In genomic region chr7:16044531-16044930, GRCm38 (mm10) we compare ENCODE assay signal across 11 mouse cellular contexts. TPM values are rescaled to one million over a fixed set of nuclear protein-coding genes. Genes with fewer than 3 reads are reported as not detected.
DNase-seq lines count a peak whose midpoint lies in the region; ATAC-seq lines count a peak whose summit lies in the region.
"Had no signal": no experiment of that assay in that cellular context is flagged by ENCODE, and none has a peak within 500 bp of the region (broad histone marks: within the 10 kb centered on the region; RNA-seq: fewer than 3 reads in every experiment).

No protein-coding gene starts in this region.

- H3K27ac ChIP-seq in heart, embryonic 13.5 days (replicated peaks), result peak overlapping the region; percentile 93
- H3K27ac ChIP-seq in hindbrain, embryonic 12.5 days, result peak overlapping the region; percentile 73
- H3K27ac ChIP-seq in midbrain, embryonic 13.5 days, result peak overlapping the region; percentile 68
- H3K27ac ChIP-seq: left cerebral cortex, adult 2 months had no signal

- peak overlapping the region; percentile 87 for H3K4me2 ChIP-seq in heart, embryonic 13.5 days
- H3K4me2 ChIP-seq in hindbrain, embryonic 12.5 days (replicated peaks), result peak overlapping the region; percentile 68
- peak overlapping the region; percentile 80 for H3K4me2 ChIP-seq in midbrain, embryonic 13.5 days (replicated peaks)

- ATAC-seq in heart, embryonic 13.5 days (ENCODE audit: extremely low read depth, insufficient number of reproducible peaks, low FRiP score, low TSS enrichment), result no peak
- no peak for ATAC-seq in hindbrain, embryonic 12.5 days (ENCODE audit: low FRiP score)
- ATAC-seq in midbrain, embryonic 13.5 days, result no peak

- no peaks in the 10 kb centered on the region for H3K36me3 ChIP-seq in heart, embryonic 13.5 days
- no peaks in the 10 kb centered on the region for H3K36me3 ChIP-seq in hindbrain, embryonic 12.5 days
- no peaks in the 10 kb centered on the region for H3K36me3 ChIP-seq in midbrain, embryonic 13.5 days

- peak overlapping the region; percentile 42 for H3K9ac ChIP-seq in heart, embryonic 13.5 days
- H3K9ac ChIP-seq in hindbrain, embryonic 12.5 days, result peak overlapping the region; percentile 47
- H3K9ac ChIP-seq in midbrain, embryonic 13.5 days (replicated peaks), result peak overlapping the region; percentile 89

- peak overlapping the region; percentile 86 for H3K4me3 ChIP-seq in heart, embryonic 13.5 days
- peak overlapping the region; percentile 64; the same call in 1 of the 2 replicates for H3K4me3 ChIP-seq in hindbrain, embryonic 12.5 days
- peak overlapping the region; percentile 91 for H3K4me3 ChIP-seq in midbrain, embryonic 13.5 days (replicated peaks)
- H3K4me3 ChIP-seq: left cerebral cortex, adult 2 months had no signal

- no peaks in the 10 kb centered on the region for H3K9me3 ChIP-seq in heart, embryonic 13.5 days
- no peaks in the 10 kb centered on the region for H3K9me3 ChIP-seq in hindbrain, embryonic 12.5 days (replicated peaks)
- H3K9me3 ChIP-seq in midbrain, embryonic 13.5 days, result no peaks in the 10 kb centered on the region

- DNase-seq in heart, postnatal 25 days (ENCODE audit: low spot score), result no peak
- peak; percentile 64 for DNase-seq in embryo, embryonic 10 days (ENCODE audit: low spot score)
- no peak for DNase-seq in cerebellum, postnatal 10 days
- DNase-seq in spleen, postnatal 36 days (ENCODE audit: low spot score in 2 of 2), result no peak
- no peak for DNase-seq in layer of hippocampus, adult 11-12 months (ENCODE audit: low spot score)
- DNase-seq: spleen, adult 18-20 months had no signal

- 36% methylated on average over 5 of the region's 5 CpGs for WGBS in heart, embryonic 13.5 days
- 31% methylated on average over 5 of the region's 5 CpGs for WGBS in hindbrain, embryonic 12.5 days
- WGBS in midbrain, embryonic 13.5 days, result 35% methylated on average over 5 of the region's 5 CpGs

- H3K4me1 ChIP-seq in heart, embryonic 13.5 days, result peaks cover 55% of the 10 kb centered on the region
- peaks cover 40% of the 10 kb centered on the region for H3K4me1 ChIP-seq in hindbrain, embryonic 12.5 days
- peaks cover 48% of the 10 kb centered on the region for H3K4me1 ChIP-seq in midbrain, embryonic 13.5 days (replicated peaks)

- intact Hi-C loops in heart, postnatal 25 days (cut with DNase I), result loop anchor here (2.0 kb wide), 1 partner anchor 24 kb away; no protein-coding TSS in a partner anchor

- no peaks in the 10 kb centered on the region for H3K27me3 ChIP-seq in heart, embryonic 13.5 days (replicated peaks)
- H3K27me3 ChIP-seq in hindbrain, embryonic 12.5 days, result no peaks in the 10 kb centered on the region
- H3K27me3 ChIP-seq in midbrain, embryonic 13.5 days, result no peaks in the 10 kb centered on the region
- H3K27me3 ChIP-seq: CH12.LX had no signal

RNA-seq across cellular contexts. Expression of gene Bicra, which starts 3.2 kb away (rescaled TPM):
- polyA plus RNA-seq in heart, embryonic 13.5 days (2015; fragmentation: Nextera tagmentation; extraction: Ambion mirVana), result 4.6 and 5.0 TPM in 2 replicates
- total RNA-seq in heart, postnatal 25 days (2021), result 1 to 10 TPM; 7.1 to 8.3 TPM
- polyA plus RNA-seq in hindbrain, embryonic 12.5 days (2016; fragmentation: Nextera tagmentation; extraction: Ambion mirVana), result 10.3 and 10.7 TPM in 2 replicates
- 7.9 and 10.2 TPM in 2 replicates for polyA plus RNA-seq in midbrain, embryonic 13.5 days (2015; fragmentation: Nextera tagmentation; extraction: Ambion mirVana)

RNA-seq across cellular contexts. Expression of gene Zfp541, which starts 17.1 kb away (rescaled TPM):
- 0.05 TPM in 1 of 2 replicates, not detected in the other for polyA plus RNA-seq in heart, embryonic 13.5 days (2015; fragmentation: Nextera tagmentation; extraction: Ambion mirVana)
- not detected for total RNA-seq in heart, postnatal 25 days (2021)
- polyA plus RNA-seq in hindbrain, embryonic 12.5 days (2016; fragmentation: Nextera tagmentation; extraction: Ambion mirVana), result 0.05 and 0.07 TPM in 2 replicates
- polyA plus RNA-seq in midbrain, embryonic 13.5 days (2015; fragmentation: Nextera tagmentation; extraction: Ambion mirVana), result not detected in 2 replicates

RNA-seq across cellular contexts. Expression of gene Napa, which starts 53.7 kb away (rescaled TPM):
- polyA plus RNA-seq in heart, embryonic 13.5 days (2015; fragmentation: Nextera tagmentation; extraction: Ambion mirVana), result 150 and 157 TPM in 2 replicates
- 10 to 100 TPM; 82.8 to 83.3 TPM for total RNA-seq in heart, postnatal 25 days (2021)
- 182 and 191 TPM in 2 replicates for polyA plus RNA-seq in hindbrain, embryonic 12.5 days (2016; fragmentation: Nextera tagmentation; extraction: Ambion mirVana)
- polyA plus RNA-seq in midbrain, embryonic 13.5 days (2015; fragmentation: Nextera tagmentation; extraction: Ambion mirVana), result 196 and 203 TPM in 2 replicates
